ENCODE assay signal across 26 mouse cellular contexts in genomic region chr6:136040931-136041330, GRCm38 (mm10).
"Had no signal": no experiment of that assay in that cellular context is flagged by ENCODE, and none has a peak within 500 bp of the region (broad histone marks: within the 10 kb centered on the region; RNA-seq: fewer than 3 reads in every experiment).

No protein-coding gene starts in this region.

- H3K4me2 ChIP-seq: embryonic facial prominence, embryonic 12.5 days; embryonic facial prominence, embryonic 13.5 days; embryonic facial prominence, embryonic 15.5 days; forebrain, embryonic 12.5 days; forebrain, embryonic 13.5 days; forebrain, embryonic 15.5 days had no signal

- H3K4me1 ChIP-seq: embryonic facial prominence, embryonic 10.5 days; embryonic facial prominence, embryonic 12.5 days; embryonic facial prominence, embryonic 13.5 days; embryonic facial prominence, embryonic 15.5 days; forebrain, embryonic 10.5 days; forebrain, embryonic 12.5 days; forebrain, embryonic 13.5 days; forebrain, embryonic 15.5 days had no signal

- DNase-seq: cerebellum, adult 2 months; cerebellum, adult 8-10 months; cerebellum, adult 9-10 months; cerebellum, adult 9-11 months; cerebellum, postnatal 25 days; cerebellum, postnatal 36 days; embryo, embryonic 11 days; forebrain, postnatal 0 days; gastrocnemius, adult 2 months; gastrocnemius, postnatal 10 days; gastrocnemius, postnatal 14 days; gastrocnemius, postnatal 25 days; gastrocnemius, postnatal 36 days; heart, adult 18-20 months; heart, adult 2 months had no signal

- H3K9me3 ChIP-seq: embryonic facial prominence, embryonic 10.5 days; embryonic facial prominence, embryonic 12.5 days; embryonic facial prominence, embryonic 13.5 days; embryonic facial prominence, embryonic 15.5 days; forebrain, embryonic 10.5 days; forebrain, embryonic 12.5 days; forebrain, embryonic 13.5 days; forebrain, embryonic 15.5 days had no signal

- H3K36me3 ChIP-seq: embryonic facial prominence, embryonic 10.5 days; embryonic facial prominence, embryonic 12.5 days; embryonic facial prominence, embryonic 13.5 days; embryonic facial prominence, embryonic 15.5 days; forebrain, embryonic 10.5 days; forebrain, embryonic 12.5 days had no signal

- H3K4me3 ChIP-seq: embryonic facial prominence, embryonic 10.5 days; embryonic facial prominence, embryonic 12.5 days; embryonic facial prominence, embryonic 13.5 days; embryonic facial prominence, embryonic 15.5 days; erythroblast, embryonic 14.5 days; forebrain, embryonic 10.5 days; forebrain, embryonic 12.5 days; forebrain, embryonic 13.5 days; forebrain, embryonic 15.5 days; gastrocnemius, adult 2 months; heart, adult 2 months had no signal

- H3K9ac ChIP-seq: embryonic facial prominence, embryonic 12.5 days; embryonic facial prominence, embryonic 13.5 days; embryonic facial prominence, embryonic 15.5 days; forebrain, embryonic 12.5 days; forebrain, embryonic 13.5 days; forebrain, embryonic 15.5 days; forebrain, postnatal 0 days had no signal

- H3K27me3 ChIP-seq: embryonic facial prominence, embryonic 12.5 days; embryonic facial prominence, embryonic 13.5 days; embryonic facial prominence, embryonic 15.5 days; forebrain, embryonic 12.5 days; forebrain, embryonic 13.5 days; forebrain, embryonic 15.5 days had no signal

- H3K27ac ChIP-seq: embryonic facial prominence, embryonic 10.5 days; embryonic facial prominence, embryonic 12.5 days; embryonic facial prominence, embryonic 13.5 days; embryonic facial prominence, embryonic 15.5 days; forebrain, embryonic 10.5 days; forebrain, embryonic 12.5 days; forebrain, embryonic 13.5 days; forebrain, embryonic 15.5 days; gastrocnemius, adult 2 months; heart, adult 2 months had no signal

- ATAC-seq: forebrain, embryonic 13.5 days; forebrain, embryonic 14.5 days; forebrain, embryonic 15.5 days; forebrain, embryonic 16.5 days; forebrain, postnatal 0 days had no signal
